Mouse (Mus musculus) neural tube, embryonic 11.5 days (tissue): ENCODE data around the gene Vegfc. TPM values are rescaled to one million over a fixed set of nuclear protein-coding genes. Genes with fewer than 3 reads are reported as not detected.

Experiments used
- ATAC-seq: fragments of 200-750 bp; cut with Nextera tagmentation; 2 replicates; pipeline ENCODE4 v1.8.0; 2017; ENCODE audit warnings: moderate number of reproducible peaks, mild to moderate bottlenecking, moderate TSS enrichment, moderate library complexity; ENCODE audit not compliant: insufficient read depth, low FRiP score, low TSS enrichment
- DNase-seq: peaks from one replicate; pipeline ENCODE4 v3.0.0-alpha.2; 2015; ENCODE audit warnings: low spot score
- H3K27ac ChIP-seq: fragments of 300-500 bp; sonication (generic); 2 replicates; pipeline ENCODE4 v1.5.1; 2014; ENCODE audit warnings: low read depth, mild to moderate bottlenecking, low read length
- H3K27me3 ChIP-seq: fragments of 300-500 bp; sonication (generic); 2 replicates; pipeline ENCODE4 v1.6.1; 2014; ENCODE audit warnings: mild to moderate bottlenecking, low read length, mixed read lengths; ENCODE audit not compliant: control insufficient read depth, insufficient read depth
- H3K36me3 ChIP-seq: fragments of 300-500 bp; sonication (generic); 2 replicates; pipeline ENCODE4 v1.6.1; 2014; ENCODE audit warnings: mild to moderate bottlenecking, low read length, moderate library complexity, mixed read lengths; ENCODE audit not compliant: control insufficient read depth, insufficient read depth
- H3K4me1 ChIP-seq: fragments of 300-500 bp; sonication (generic); 2 replicates; pipeline ENCODE4 v1.6.1; 2014; ENCODE audit warnings: low read length, mixed read lengths; ENCODE audit not compliant: control insufficient read depth, insufficient read depth
- H3K4me2 ChIP-seq: fragments of 300-500 bp; sonication (generic); 2 replicates; pipeline ENCODE4 v1.6.1; 2014; ENCODE audit warnings: low read depth, mild to moderate bottlenecking, moderate library complexity
- H3K4me3 ChIP-seq: fragments of 300-500 bp; sonication (generic); 2 replicates; pipeline ENCODE4 v1.5.1; 2014; ENCODE audit warnings: low read depth, low read length
- H3K9ac ChIP-seq: fragments of 300-500 bp; sonication (generic); 2 replicates; pipeline ENCODE4 v1.6.1; 2014; ENCODE audit warnings: mild to moderate bottlenecking, low read length
- H3K9me3 ChIP-seq: fragments of 300-500 bp; sonication (generic); 2 replicates; pipeline ENCODE4 v1.6.1; 2016; ENCODE audit warnings: low read length; ENCODE audit not compliant: control insufficient read depth
- WGBS: fragments of 180-500 bp; shearing (Covaris S2); extraction: QIAGEN DNeasy Blood & Tissue Kit; methylation state at CpG from one replicate; pipeline ENCODE4 v1.1.7; 2014; 5-methylcytosine and 5-hydroxymethylcytosine counted together
- polyA plus RNA-seq: library from polyadenylated mRNA; unstranded; fragments of >200 nt; fragmentation: Nextera tagmentation; extraction: Ambion mirVana; gene quantifications from 2 replicates; pipeline ENCODE4 v1.2.1, GENCODE M21; 2014

Gene Vegfc
- polyA plus RNA-seq, 1 experiment from 2014 or later, result 9.4 TPM

DNA sequence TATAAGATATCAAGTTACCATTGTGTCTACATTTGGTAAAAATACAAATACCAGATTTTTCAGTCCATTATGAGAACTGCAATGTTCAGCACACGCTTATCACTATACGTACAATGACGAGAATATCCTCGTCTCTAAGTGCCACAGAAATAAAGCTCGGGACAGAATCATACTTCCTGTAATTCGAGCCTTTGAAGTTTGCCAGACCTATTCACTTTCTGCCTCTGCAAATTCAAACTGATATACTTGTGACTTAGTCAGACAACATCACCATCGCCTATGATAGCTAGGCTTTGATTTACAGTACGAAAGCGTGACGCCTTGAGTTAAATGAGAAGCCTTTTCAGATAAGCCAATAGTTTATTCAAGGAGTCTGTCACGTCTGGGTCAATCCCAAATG, 1.6 kb downstream of the Vegfc start:
- Histone ChIP-seq H3K4me2 (peak overlapping the region; percentile 23), H3K4me1 (0 out of 2 replicates have a peak, but pooled peaks cover 3% of the 10 kb centered on the region), H3K9ac (no peak overlapping the region), H3K27ac (no peak overlapping the region), H3K4me3 (peak overlapping the region; percentile 18; the same call in 1 of the 2 replicates), H3K9me3 (no peaks in the 10 kb centered on the region), H3K27me3 (no peaks in the 10 kb centered on the region), H3K36me3 (no peaks in the 10 kb centered on the region)
- DNase-seq, result no peak
- 44% methylated on average over 11 of the region's 11 CpGs for WGBS
- no peak for ATAC-seq

DNA sequence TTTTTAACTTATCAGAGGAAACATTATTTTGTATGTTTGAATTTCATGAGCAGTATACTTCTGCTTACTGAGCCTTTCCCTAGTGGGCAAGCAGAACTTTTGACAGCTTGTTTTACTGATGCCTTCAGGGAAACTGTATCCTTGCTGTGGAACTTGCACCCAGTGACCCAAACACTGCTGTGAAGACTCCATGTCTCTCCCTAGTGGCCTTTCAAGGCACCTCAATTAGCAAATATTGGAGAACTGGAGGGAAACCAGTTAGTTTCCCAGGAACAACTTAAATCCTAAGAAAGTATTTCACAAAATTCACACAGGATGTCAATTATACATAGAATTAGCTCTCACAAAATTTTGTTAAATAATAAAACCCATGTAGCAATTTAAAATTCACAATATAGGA, 2.2 kb downstream of the Vegfc start:
- Histone ChIP-seq H3K4me1 (0 out of 2 replicates have a peak, but pooled peaks cover 3% of the 10 kb centered on the region), H3K9ac (no peak overlapping the region), H3K27ac (no peak overlapping the region), H3K4me3 (no peak overlapping the region), H3K27me3 (no peaks in the 10 kb centered on the region), H3K36me3 (no peaks in the 10 kb centered on the region), H3K4me2 (no peak overlapping the region), H3K9me3 (no peaks in the 10 kb centered on the region)
- DNase-seq (peak; percentile 11), ATAC-seq (no peak)

DNA sequence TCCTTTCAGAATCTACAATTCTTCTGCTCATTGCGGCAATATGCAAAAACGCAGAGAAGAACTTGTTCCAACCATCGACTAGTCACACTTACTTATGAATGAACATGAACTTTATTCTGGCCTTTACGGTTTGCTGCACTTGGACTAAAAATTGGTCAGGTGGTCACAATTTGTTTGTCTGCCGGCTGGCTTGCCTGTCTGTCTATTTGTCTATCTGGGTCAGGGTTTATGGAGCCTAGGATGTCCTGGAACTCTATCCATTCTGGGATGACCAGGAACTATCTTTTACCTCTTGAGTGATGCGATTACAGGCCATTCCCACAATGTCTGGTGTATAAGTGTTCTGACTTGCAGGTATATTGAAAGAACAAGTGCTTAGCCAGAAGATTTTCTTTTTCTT, 8.5 kb downstream of the Vegfc start:
- H3K27me3 ChIP-seq, result no peaks in the 10 kb centered on the region
- no peak overlapping the region for H3K4me2 ChIP-seq
- ATAC-seq (no peak), DNase-seq (no peak)
- H3K27ac ChIP-seq, result no peak overlapping the region
- H3K9ac ChIP-seq, result no peak overlapping the region
- no peaks in the 10 kb centered on the region for H3K4me1 ChIP-seq
- no peaks in the 10 kb centered on the region for H3K36me3 ChIP-seq
- no peaks in the 10 kb centered on the region for H3K9me3 ChIP-seq
- H3K4me3 ChIP-seq, result no peak overlapping the region
- WGBS, result 91% methylated on average over 6 of the region's 6 CpGs

DNA sequence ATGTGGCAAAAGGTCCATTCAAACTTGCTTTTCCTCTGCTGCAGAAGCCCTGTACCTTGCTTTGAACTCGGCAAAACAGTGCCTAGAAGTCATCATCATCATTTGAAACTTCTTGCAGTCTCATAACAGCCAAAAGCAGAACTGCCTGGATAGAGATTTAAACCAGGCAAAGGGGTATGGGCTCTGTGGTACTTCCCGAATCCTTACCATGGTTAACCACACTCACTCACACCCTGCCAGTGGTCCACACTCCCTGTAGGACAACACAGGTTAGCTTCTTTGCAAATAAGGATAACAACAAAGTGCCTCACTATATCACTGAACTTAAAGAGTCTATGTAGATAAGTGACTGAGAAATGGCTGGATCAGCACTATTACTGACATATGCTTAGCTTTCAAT, 9.7 kb downstream of the Vegfc start:
- H3K4me2 ChIP-seq, result no peak overlapping the region
- DNase-seq, result no peak
- H3K4me3 ChIP-seq, result no peak overlapping the region
- no peak for ATAC-seq
- H3K27me3 ChIP-seq, result no peaks in the 10 kb centered on the region
- no peak overlapping the region for H3K27ac ChIP-seq
- no peaks in the 10 kb centered on the region for H3K4me1 ChIP-seq
- no peak overlapping the region for H3K9ac ChIP-seq
- WGBS, result 77% methylated on average over 2 of the region's 2 CpGs
- no peaks in the 10 kb centered on the region for H3K9me3 ChIP-seq
- H3K36me3 ChIP-seq, result no peaks in the 10 kb centered on the region

DNA sequence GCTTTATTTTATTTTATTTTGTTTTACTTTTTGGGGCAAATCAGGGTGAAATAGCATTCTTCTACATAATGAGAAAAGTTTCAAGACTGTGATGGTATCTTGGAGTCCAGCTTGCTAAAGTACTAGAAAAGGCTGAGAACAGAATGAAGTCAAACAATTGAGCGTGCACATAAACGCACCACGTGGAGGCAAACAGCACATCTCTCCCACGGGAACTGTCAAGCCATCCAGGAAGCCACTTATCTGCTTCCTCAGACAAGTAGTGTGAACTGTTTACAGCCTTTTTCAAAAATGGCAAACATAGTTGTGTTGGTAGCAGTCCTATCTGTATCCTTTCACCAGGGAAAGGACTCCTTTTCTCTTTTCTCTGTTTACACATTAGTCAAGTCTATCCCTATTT, 11.8 kb downstream of the Vegfc start:
- 57% methylated on average over 4 of the region's 4 CpGs for WGBS
- Histone ChIP-seq H3K36me3 (no peaks in the 10 kb centered on the region), H3K27me3 (no peaks in the 10 kb centered on the region), H3K27ac (no peak overlapping the region), H3K4me2 (no peak overlapping the region), H3K9ac (no peak overlapping the region), H3K4me3 (no peak overlapping the region), H3K4me1 (no peaks in the 10 kb centered on the region), H3K9me3 (no peaks in the 10 kb centered on the region)
- DNase-seq, result no peak
- ATAC-seq, result no peak

DNA sequence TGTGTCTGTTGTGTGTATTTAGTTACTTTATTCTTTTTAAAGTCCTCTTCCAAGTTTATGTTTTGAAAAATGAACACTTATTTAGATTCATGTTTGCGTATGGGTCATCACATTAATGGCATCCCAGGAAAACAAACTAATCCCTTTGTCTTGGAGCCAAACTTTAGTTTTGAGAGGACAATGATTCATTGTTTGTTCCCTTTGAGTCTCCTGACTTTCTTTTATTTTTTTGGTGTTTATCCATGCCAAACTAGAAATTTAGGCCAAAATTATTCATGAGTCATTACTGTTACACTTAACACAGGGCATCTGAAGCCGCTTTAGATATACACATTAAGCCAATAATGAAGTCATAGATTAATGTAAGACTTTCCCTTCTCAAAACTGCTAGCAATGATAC, 12.5 kb downstream of the Vegfc start:
- no peak overlapping the region for H3K27ac ChIP-seq
- WGBS, result 90% methylated on average over 2 of the region's 2 CpGs
- no peak overlapping the region for H3K9ac ChIP-seq
- no peaks in the 10 kb centered on the region for H3K27me3 ChIP-seq
- H3K4me2 ChIP-seq, result no peak overlapping the region
- H3K36me3 ChIP-seq, result no peaks in the 10 kb centered on the region
- H3K4me3 ChIP-seq, result no peak overlapping the region
- DNase-seq, result no peak
- ATAC-seq, result no peak
- no peaks in the 10 kb centered on the region for H3K4me1 ChIP-seq
- H3K9me3 ChIP-seq, result no peaks in the 10 kb centered on the region

DNA sequence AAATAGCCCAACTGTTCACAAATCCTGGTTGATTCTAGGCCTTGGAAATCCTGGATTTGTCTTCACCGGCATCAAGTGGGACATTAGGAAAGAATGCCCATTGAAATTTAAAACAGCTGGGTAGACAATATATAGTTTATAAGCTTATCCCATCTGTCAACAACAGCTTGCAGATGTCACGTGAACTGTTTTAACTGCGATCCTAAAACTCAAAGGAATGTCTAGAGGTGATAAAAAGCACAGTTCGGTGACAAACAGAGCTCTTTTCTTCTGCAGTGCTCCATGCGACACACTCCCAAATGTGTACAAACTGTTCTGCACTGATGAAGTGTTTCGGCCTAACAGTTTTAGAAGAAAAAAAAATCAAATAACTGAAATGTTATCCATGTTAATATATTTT, 22.7 kb downstream of the Vegfc start:
- H3K4me3 ChIP-seq, result no peak overlapping the region
- H3K27me3 ChIP-seq, result no peaks in the 10 kb centered on the region
- DNase-seq, result no peak
- H3K9me3 ChIP-seq, result no peaks in the 10 kb centered on the region
- H3K27ac ChIP-seq, result no peak overlapping the region
- no peaks in the 10 kb centered on the region for H3K36me3 ChIP-seq
- 26% methylated on average over 6 of the region's 6 CpGs for WGBS
- no peak overlapping the region for H3K9ac ChIP-seq
- no peak for ATAC-seq
- no peaks in the 10 kb centered on the region for H3K4me1 ChIP-seq
- no peak overlapping the region for H3K4me2 ChIP-seq

DNA sequence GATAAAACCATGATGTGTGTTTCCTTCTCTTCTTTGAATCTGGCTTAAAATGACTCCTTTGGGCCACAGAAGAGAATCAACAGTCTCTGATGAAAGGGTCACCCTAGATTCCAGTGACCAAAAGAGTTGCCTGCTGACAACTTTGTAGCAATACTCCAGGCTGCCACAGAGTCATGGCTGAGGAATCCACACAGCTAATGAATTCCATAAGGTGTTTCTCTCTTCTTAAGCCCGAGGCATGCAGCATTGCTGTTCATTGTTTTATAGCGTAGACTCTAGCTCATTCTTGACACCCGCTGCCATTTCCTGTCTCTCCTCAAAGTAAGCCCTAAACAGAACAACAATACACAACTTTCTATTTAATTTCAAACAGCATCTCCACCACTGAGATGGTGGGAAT, 37.2 kb downstream of the Vegfc start:
- no peak for ATAC-seq
- peak; percentile 10 for DNase-seq
- no peak overlapping the region for H3K4me3 ChIP-seq

DNA sequence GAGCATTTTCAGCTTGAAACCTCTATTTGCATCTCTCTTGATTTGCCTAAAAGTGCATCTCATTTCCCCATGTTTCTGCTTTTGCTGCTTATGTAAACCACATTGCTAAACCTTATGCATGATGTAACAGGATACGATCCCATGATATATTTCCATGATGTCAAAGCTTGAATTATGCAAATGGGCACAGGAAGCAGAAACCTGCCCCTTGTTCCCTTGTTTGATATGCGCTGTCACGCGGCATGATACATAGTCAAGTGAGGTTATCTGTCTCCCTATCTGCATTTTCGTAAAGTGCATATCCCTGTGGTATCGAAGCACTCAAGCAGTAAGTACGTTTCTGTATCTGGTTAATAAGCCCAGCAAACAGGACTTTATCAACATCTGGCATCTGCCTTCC, 42.7 kb downstream of the Vegfc start:
- WGBS, result 90% methylated on average over 7 of the region's 7 CpGs
- Histone ChIP-seq H3K27ac (no peak overlapping the region), H3K4me1 (no peaks in the 10 kb centered on the region), H3K4me3 (no peak overlapping the region), H3K9ac (no peak overlapping the region), H3K36me3 (no peaks in the 10 kb centered on the region), H3K9me3 (no peaks in the 10 kb centered on the region), H3K27me3 (no peaks in the 10 kb centered on the region), H3K4me2 (no peak overlapping the region)
- no peak for DNase-seq
- no peak for ATAC-seq

More for the DNA sequence above, 37.2 kb downstream of the Vegfc start:
- 45% methylated on average over 3 of the region's 3 CpGs for WGBS
- H3K9me3 ChIP-seq, result no peaks in the 10 kb centered on the region
- H3K4me2 ChIP-seq, result no peak overlapping the region
- no peak overlapping the region for H3K9ac ChIP-seq
- no peaks in the 10 kb centered on the region for H3K4me1 ChIP-seq
- no peak overlapping the region for H3K27ac ChIP-seq
- no peaks in the 10 kb centered on the region for H3K36me3 ChIP-seq
- no peaks in the 10 kb centered on the region for H3K27me3 ChIP-seq
